Mouse (Mus musculus) thymus, postnatal 25 days (tissue): ENCODE measurements at regions not wholly inside any gene's neighbourhood (a gene's known extent, or its start where the extent isn't known, plus 50 kb on each side); places are given as distances from the start of the nearest gene placed in this dataset.

ENCODE experiments used
- DNase-seq: peaks from one replicate; pipeline ENCODE4 v3.0.0; 2022

DNA sequence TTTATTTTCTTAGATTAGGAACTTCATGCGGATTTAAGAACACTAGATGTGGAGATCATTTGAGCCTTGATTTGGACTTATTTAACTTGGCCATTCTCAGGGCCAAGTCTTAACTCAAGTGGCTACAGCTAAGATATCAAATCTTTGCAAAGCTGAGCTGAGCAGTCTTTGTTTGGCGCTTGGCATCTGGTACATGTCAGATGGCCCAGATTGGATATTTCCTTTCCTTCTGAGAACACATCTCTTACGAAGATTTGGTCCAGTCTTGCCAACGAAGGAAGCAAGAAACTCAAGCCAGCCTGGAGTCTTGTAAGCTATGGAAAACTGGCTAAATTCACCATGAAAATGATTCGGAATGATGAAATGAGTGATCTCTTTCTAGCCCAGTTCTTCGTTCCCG is 59.1 kb upstream of the Cdc42ep3 start:
- DNase-seq: no peak

DNA sequence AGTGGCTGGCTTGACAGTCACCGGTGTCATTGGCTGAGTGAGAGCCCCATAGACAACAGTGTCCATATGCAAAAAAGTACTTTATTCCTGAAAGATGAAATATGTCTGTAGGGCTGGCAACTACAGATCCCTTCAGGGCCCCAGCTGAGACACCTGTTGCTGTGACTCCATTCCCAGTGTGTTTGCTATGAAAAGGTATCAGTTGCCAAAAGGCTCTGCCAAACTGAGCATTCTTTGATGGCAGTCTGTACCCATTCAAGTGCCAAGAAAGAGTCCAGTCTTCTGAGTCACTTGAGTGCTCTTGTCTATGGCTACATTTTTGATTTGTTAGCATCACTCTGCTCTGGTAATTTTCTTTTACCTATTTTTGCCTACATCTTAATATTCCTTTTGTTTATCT is 63.1 kb upstream of the Cdc42ep3 start:
- DNase-seq: no peak

DNA sequence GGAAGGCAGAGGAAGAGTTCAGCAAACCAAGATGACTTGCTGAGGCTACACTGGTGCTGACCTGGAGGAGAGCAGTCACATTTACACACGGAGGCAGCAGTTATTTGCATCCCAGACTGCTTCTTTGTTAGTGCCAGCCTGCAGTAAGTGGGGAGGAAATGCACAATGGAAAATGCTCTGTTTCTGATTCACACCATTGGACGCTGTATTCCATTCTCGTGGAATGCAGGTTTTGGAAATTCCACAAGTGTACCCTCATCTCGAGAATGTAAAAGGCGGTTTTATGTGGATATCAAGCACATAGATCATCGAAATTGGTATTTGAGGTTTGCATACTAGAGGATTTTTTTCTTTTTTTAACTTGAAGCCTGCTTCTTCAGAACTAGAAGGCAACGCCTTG is 66.7 kb upstream of the Cdc42ep3 start:
- DNase-seq: no peak

DNA sequence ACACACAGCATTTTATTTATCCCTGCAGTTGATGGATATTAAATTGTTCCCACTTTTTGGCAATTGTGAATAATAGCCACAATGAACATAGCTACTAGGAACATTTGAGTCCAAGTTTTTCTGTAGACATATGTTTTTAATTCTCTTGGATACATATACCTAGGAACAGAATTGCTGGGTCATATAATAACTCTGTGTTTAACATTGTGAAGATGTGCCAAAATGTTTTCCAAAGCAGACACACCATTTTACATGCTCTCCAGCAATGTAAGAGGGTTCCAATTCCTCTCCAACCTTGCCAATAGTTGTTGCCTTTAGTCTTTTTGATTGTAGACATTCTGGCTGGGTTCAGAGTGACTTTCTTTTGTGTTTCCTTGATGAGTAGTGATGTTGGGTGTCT is 84.3 kb upstream of the Cdc42ep3 start:
- DNase-seq: no peak

DNA sequence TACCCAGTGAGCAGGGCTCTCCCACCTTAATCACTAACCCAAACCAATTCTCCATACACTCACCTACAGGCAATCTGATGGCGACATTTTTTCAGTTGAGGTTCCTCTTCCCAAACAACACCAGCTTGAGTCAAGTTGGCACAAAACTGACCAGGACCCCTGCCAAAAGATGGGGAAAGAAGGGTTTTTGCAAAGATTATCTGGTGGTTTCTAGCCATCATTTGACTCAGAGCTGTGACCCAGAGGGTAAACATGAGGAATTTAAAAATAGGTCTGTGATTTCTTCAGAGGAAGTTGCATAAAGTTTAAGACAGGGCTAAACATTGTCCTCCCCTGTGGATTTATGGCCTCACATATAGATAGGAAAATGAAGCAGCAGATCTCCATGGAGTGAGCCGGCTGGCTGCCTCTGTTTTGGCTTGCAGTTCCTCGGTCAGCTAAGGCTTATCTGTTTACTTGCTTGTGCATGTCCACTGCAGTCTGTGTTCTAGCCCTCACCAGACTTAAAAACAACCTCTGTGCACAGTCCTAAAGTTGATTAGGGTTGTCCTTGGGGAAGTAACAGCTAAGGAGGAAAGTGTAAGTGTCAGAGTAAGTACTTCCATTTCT is 87.7 kb upstream of the Cdc42ep3 start:
- DNase-seq: no peak

DNA sequence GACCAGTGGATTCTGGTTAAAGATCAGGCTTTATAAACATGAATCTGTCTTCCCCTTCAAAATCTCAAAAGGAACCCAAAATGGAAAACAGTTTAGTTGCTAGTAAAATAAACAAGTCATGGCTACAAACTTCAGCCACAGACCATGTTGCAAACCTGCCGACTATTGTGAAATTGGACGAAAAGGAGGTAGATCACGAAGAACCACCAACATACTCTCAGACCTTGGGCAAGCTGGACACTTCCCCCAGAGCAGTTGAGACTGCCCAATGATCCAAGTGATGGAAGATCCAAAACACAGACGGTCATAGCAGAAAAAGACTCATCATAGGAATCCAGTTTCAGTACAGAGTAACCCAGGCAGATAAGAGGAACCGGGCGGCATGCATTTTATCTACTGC is 92.3 kb upstream of the Cdc42ep3 start:
- DNase-seq: no peak

DNA sequence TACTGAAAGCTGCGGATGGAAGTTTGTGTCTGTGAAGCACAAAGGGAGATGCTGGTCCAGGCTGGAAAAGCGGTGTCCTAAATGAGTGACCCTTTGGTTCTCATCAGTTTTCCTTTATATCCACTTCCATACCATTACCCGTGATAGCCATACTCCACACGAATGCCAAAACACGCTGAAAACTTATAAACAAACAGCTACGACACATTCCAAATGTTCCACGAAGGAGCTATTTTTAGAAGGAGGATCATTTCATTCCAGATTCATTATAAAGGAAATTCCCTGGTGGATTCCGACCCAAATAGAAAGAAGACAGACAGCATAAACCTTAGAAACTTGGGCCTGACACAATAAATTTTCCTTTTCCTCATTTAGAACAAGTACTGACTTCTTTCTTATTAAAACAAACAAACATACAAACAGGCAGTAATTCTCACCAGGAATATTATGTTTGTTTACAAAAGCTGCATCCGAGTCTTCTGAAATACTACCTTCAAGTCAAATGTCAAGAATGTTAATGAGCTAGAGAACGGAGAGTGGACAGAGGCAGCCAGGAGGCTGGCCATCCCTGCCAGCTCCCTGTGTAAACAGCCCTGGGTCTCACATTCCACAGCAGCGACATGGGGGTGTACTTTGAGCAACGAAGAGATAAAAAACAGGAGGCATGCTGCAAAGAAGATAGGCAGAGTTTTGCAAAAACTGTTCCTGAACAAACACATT is 96.4 kb upstream of the Cdc42ep3 start:
- no peak for DNase-seq

DNA sequence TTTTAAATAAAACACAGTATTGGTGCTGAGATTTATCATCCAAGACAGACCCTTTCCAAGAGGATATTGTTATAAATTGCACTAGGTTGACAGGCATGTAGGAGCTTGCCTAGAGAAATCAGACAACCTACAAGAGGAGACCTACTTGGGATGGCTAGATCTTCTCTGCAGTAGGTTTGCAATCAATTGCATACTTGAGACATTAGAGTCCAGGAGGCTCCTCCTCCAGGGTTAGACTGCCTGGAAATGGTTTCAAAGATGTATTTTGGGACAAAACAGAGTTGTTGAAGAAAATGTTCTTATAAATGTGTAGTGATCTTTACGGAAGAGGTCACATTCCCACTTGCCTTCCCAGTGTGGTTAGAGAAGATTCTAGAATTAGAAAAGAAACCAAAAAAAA is 98.9 kb upstream of the Cdc42ep3 start:
- no peak for DNase-seq

DNA sequence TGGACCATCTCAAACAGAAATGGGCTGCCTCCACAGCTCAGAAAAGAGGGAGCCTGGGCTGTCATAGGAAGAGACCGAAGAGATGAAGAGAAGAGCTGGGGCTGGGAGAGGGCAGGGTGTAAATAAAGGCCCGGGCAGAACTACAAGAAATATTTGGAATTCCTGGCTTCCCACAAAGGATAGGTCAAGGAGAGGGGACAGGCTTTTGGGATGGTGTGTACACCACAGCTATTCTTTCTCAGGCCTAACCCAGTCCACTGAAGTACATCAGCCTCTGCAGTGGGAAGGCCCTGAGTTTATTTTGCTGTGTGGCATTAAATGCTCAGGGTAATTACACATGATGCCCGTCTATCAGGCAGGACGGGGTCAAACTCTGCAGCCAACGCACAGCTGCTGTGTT is 99.6 kb upstream of the Cdc42ep3 start:
- DNase-seq: no peak

DNA sequence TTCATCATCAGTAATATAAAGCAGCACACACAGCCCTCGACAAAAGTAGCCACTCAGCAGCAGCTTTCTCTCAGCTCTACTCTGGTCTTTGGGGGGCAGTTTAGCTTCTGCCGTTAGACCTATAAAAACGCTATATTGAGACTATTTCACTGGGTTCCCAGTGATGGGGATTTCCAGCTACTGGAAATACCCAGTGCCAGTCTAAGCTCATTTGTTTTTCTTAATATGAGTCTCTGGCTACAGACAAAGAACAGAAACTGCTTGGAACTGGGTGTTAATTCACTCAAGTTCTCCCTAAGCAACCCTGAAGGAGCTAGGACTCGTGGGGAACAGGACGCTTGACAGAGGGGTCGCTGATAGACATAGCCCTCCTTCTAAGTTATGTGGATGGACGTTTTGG is 100.3 kb upstream of the Cdc42ep3 start:
- DNase-seq: no peak

DNA sequence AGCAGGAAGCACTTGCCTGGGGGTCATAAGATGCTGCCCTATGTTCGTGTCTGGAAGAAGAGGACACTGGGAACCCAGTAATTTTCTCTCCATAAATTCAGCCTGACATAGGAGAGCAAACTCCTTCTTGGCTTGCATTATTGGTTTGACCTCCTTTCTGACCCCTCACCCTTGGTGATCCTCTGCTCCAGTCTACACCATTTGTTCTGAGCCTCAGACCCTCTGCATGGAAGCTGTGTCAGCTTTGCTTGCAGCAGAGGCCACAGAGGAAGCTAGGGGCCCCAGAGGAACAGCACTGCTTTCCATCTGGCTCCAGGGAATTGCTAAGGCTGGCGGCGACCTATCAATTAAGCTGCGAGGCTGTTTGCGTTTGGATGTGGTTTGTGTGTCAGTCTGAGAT is 102.7 kb upstream of the Cdc42ep3 start:
- DNase-seq: no peak

DNA sequence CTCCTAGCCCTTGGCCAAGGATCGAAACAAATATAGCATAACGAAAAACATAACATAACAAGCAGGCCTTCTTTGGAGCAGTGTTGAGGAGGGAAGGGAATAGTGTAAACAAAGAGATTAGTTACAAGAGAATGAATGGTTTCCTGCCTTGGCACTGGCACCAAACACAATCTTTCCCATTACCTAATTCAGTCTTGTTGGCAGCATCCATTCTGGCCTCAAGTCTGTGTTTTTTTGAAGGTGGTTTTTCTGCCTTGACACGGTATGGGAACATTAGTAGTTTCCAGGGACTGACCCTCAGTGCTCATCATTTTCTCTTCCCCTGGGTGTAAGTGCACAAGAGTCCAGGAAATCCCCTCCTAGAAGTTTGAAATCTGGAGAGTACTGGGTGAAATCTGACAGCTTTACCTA is 106.8 kb upstream of the Cdc42ep3 start:
- DNase-seq: no peak

DNA sequence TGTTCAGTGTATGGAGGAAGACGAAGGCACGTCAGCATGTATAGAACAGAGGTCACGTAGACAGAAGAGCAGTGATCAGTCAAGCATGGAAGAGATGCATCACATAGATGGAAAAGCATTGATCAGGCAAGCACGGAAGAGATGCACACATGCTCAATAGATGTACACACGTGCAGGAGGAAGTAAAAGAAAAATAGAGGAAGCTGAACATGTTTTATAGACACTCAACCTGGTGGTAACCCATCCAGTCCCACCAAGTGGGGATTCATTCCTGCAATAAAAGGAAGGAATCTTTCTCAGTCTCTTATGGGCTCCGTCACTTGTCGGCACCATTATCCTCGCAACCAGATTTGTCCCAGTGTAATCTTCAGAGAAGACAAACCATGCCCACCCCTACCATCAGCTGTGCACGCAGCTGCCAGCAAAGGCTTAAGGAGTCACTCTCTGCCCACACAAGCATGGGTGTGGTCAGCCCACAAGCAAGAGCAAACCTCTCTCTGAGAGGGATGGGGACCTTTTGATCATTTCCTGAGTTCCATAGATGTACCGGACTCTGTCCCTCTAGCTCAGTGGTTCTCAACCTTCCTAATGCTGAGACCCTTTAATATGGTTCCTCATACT is 108.3 kb upstream of the Cdc42ep3 start:
- no peak for DNase-seq

DNA sequence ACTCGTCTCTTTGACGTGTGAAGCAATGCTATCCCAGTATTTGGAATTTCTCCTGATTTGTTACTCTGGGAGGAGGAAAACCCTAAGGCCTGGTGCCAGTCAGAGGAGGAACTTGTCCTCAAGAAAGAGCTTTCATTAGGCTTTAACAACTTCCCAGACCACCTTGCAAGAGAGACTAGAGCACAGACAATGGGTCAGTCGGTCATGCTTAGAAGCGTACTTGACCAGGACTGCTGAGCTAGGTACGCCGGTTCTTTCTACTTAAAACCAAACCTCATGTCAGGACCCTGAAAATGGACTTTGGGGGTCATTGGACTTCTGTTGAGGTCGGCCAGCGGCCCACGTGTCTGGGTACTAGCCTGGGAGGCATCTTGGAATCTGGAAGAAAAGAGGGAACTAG is 110.8 kb upstream of the Cdc42ep3 start:
- DNase-seq: no peak

DNA sequence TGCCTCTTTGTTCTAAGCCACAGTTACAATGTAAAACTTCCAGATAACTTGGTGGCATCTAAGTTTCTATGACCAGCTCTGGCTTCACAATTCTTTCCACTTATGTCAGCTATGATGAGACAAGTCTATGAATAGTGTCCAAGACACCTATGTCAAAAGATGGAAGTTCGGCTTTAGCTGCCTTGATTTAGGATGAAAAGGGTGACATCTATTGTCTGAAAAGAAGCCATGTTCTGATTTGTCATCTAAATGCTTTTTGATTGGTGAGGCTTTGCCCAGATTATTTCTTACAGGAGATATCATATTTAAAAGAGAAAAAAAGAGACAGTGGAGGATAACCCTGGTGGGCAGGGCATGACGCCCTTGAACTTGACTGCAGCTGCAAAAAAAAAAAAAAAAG is 116.7 kb upstream of the Cdc42ep3 start:
- DNase-seq: no peak

DNA sequence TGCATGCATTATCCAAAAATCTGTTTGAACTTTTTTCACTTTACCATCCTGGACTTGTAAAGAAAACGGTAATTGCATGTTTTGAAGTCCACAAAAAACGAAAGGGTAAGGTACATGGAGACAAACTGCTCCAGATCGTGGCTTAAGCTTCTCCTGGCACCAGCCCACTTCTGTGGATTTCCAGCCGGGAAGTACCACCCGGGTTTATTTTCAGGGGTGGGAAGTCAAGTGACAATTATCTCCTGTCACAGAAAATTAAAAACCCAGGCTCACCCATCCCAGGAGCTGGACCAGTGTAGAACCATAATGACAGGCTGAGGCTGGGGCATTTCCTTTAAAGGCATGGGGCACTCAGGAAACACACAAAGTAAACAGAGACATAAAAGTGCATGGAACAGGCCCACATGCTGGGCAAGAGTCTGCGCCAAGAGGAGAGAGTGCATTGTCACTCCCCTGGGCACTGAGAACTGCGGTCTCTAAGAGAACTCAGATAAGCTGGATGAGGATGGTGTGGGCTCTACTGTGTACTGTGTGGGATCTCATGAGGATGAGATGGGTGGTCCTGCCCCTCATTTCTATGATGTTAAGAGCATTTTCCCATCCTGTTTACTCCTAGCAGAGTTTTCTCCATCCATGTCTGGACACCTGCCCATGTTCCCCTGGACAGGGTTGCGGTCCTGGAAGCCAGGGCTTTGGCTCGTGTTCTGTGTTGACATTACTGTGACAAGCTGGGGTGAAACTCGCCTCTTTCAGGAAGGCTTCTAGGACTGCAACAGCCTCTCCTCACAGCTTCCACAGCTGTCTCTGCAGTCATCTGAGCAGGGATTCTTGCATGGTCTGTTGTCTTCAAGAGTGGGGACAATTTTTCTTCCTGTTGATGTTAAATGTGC is 117.5 kb upstream of the Cdc42ep3 start:
- DNase-seq: no peak

DNA sequence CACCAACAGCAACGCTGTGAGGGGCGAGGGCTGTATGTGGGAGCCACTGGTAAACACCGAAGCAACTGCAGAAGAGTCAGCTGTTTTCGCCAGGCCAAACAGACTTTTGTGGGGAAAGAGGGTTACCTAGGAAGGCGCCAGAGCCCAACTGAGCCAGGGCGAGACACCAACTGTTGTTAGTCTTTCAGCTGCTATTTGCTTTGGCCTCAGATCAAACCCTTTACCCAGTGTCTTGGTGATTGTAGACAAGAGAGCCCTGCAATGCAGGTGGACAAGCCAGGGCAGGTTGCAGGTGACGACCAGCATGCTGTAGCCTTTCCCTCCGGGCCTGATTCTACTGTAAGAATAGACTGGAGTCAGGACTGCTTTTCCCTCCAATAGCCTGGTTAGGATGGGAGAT is 121.8 kb upstream of the Cdc42ep3 start:
- no peak for DNase-seq

DNA sequence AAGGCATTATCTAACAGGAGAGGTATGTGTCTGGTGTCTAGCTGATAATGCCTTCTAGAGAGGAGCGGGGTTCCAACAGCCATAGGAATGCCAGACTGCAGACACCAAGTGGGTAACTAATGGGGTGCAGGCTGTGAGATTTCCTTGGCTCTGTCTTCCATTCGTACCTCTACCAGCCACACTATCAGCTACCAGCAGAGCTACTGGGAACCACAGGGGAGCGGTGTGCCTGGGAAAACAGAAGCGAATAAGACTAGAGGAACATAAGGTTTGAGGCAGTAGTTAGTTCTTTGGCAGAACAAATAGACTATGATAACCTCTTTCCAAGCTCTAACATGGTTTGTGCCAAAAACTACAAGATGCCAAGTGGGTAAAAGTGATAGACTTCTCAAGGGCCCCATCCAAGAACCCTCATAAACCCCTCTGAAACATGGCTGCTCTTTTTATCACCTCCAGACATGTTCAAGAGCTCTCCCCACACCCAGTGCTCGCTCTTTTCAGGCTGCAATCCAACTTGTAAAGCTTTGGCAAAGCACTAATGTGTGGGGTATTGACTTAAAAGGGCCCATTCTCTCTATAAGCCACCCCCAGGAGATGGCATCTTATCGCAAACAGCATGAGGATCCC is 126.3 kb upstream of the Cdc42ep3 start:
- no peak for DNase-seq

DNA sequence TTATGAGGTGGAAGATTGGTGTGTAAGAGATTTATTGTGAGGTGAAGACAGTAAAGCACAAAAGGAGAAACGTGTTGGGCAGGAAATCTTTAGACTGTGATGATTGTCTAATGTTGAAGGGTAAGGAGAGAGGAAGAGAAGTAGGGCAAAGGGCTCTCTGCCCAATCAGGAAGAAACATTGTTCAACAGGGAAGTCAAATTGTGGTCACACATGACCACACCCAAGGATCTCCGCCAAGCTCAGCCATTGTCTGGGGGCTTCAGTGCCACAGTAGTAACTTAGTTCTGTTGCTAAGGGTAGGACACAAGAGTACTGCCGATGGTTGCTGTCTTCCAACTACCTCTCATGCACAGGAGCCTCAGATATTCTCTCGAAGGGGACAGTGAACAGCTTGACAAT is 127.0 kb upstream of the Cdc42ep3 start:
- DNase-seq: no peak

DNA sequence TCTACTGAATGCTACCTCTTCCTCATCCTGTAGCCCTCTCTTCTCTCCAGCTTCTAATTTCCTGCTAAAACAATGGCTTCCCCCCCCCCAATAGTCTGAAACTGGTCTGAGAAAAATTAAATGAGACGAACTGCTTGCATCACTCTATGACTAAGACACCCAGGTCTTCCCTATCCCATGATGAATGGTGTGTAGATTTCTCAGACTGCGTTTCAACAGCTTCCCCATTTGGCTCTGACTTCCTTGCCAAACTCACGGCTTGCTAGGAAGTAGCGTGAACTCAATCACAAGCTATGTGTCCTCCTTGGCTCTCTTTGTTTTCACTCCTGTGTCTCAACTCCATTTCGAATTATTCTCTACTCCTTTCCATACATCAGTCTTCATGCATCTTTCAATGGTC is 126.4 kb upstream of the Rmdn2 start:
- DNase-seq: no peak

DNA sequence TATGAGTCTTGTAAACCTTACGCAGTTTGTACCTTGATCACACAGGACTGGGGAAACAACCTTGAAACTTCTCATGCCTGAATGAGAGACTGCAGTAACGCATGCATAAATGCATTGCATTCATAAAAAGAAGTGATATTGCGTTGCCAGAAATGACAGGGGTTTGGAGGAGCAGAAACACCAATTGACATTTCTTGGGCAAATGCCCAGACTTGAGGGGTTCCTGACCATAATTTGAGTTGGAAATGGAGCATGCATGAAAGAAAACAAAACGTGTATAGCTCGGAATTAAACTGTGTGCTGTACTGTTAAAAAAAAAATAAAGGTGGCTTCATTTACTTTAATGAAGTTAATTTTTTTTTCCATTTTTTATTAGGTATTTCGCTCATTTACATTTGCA is 122.4 kb upstream of the Rmdn2 start:
- no peak for DNase-seq

DNA sequence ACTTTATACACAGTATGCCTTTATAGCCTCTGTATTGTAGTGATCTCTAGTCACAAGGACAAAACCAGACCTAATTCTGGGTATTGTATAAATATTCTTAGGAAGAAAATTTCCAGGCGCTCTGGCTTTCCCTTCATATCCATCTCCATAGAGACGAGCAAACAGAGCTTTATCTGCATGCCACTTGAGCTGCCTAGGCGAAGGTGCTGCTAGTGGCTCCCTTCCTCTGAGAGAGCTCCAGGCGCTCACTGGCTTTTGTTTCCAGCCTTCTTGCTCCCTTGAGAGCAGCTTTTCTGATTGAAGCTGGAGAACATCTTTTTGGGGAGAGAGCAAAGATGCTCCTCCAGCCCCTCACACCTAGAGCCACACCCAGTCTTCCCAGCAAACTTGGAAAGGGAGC is 114.0 kb upstream of the Rmdn2 start:
- DNase-seq: no peak

DNA sequence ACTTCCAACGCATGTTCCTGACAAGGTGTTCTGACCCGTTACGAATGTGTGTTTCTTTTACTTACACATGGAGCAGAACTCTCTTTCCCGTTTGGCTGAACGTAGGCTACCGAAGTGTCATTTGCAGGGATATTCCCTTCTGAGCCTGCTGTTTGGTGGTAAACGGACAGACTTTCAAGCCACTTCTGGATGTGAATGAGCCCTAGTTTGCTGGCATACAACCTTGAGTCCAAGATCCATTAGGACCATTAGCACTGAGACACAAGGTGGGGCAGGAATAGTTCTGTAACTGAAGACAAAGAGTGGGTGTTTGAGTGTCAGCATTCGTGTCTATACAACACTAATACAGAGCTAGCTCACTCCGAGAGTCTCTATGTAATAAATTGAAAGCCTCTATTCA is 113.3 kb upstream of the Rmdn2 start:
- DNase-seq: no peak
